Mouse (Mus musculus) ES-Bruce4 (cell line): ENCODE data around the gene Dagla. TPM values are rescaled to one million over a fixed set of nuclear protein-coding genes. Genes with fewer than 3 reads are reported as not detected.
A peak's percentile ranks its signal among the peaks of the same experiment; 100 is the strongest.

ENCODE experiments used
- H3K27ac ChIP-seq: 2 replicates; pipeline ENCODE4 v1.5.1; 2012; ENCODE audit warnings: low read length, inconsistent platforms; ENCODE audit not compliant: insufficient read depth
- H3K27me3 ChIP-seq: 2 replicates; pipeline ENCODE4 v1.6.1; 2012; ENCODE audit warnings: mild to moderate bottlenecking, low read length, inconsistent platforms; ENCODE audit not compliant: control insufficient read depth, poor library complexity, insufficient read depth, severe bottlenecking
- H3K36me3 ChIP-seq: 2 replicates; pipeline ENCODE4 v1.6.1; 2012; ENCODE audit warnings: inconsistent platforms, mild to moderate bottlenecking, low read length, moderate library complexity; ENCODE audit not compliant: control insufficient read depth, poor library complexity, insufficient read depth, severe bottlenecking
- H3K4me1 ChIP-seq: one replicate; pipeline ENCODE4 v1.8.1; 2011; ENCODE audit warnings: low read length; ENCODE audit not compliant: control insufficient read depth, insufficient read depth
- H3K4me3 ChIP-seq: 2 replicates; pipeline ENCODE4 v1.5.1; 2011; ENCODE audit warnings: low read depth, mild to moderate bottlenecking, low read length
- H3K9ac ChIP-seq: 2 replicates; pipeline ENCODE4 v1.6.1; 2012; ENCODE audit warnings: low read depth, mild to moderate bottlenecking, inconsistent platforms; ENCODE audit not compliant: poor library complexity, severe bottlenecking
- H3K9me3 ChIP-seq: replicated peaks from 2 replicates; pipeline ENCODE4 v1.6.1; 2012; ENCODE audit warnings: mild to moderate bottlenecking, low read length, inconsistent platforms; ENCODE audit not compliant: control insufficient read depth, poor library complexity, insufficient read depth, severe bottlenecking
- CTCF ChIP-seq: IDR thresholded peaks from one replicate; pipeline ENCODE4 v1.8.1; 2011; ENCODE audit warnings: low read depth, low read length
- EP300 ChIP-seq: IDR thresholded peaks from 2 replicates; pipeline ENCODE4 v1.6.1; 2011; ENCODE audit warnings: low read depth, low read length; ENCODE audit not compliant: insufficient read depth
- POLR2A ChIP-seq: IDR thresholded peaks from one replicate; pipeline ENCODE4 v1.8.1; 2011; ENCODE audit warnings: low read length; ENCODE audit not compliant: insufficient read depth
- polyA plus RNA-seq: library from polyadenylated mRNA; stranded (reverse); fragments of >200 nt; gene quantifications from 2 replicates; pipeline ENCODE4 v1.2.4, GENCODE M21; 2011; ENCODE audit warnings: low read depth; ENCODE audit not compliant: missing spikeins, insufficient read depth, insufficient read length

Dagla gene
- polyA plus RNA-seq, 1 experiment, result 1.2 TPM

DNA sequence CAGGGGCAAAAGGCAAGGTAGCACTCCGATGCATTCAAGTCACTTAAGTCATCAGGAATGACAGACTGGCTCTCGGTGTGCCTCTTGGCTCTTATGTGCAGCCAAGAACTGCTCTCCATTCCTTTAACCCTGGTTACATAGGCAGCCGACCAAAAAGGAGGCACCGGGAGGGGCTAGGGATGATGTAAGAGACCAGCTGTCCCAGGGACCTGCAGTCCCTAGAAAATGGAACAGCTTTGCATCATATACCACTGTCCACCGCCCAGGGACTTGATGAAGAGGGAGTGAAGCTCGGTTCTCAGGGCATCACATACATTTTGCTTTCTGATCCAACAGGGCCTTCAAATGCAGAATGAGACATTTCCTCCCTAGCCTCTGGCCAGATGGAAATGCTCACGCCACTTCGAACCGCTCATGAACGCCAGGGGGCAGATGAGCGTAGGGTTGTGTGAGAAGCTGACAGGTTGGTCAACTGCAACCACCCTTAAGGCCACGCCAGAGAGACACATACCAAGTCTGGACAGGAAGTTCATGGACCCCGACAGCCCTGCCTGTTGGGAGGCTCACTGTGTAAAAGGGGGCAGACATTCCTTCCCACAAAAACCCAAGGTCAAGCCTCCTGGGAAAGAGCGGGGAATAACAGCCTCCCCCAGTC is 38.4 kb downstream of the Dagla start:
- TF ChIP-seq EP300 (peak; percentile 92), POLR2A (no peak), CTCF (peak; percentile 67)
- H3K9ac ChIP-seq, result 0 out of 2 replicates have a peak overlapping the region, but pooled peaks have one; percentile 17
- no peaks in the 10 kb centered on the region for H3K9me3 ChIP-seq
- no peak overlapping the region for H3K4me3 ChIP-seq
- peak overlapping the region; percentile 90 for H3K27ac ChIP-seq
- peaks cover 9% of the 10 kb centered on the region for H3K4me1 ChIP-seq
- H3K36me3 ChIP-seq, result no peaks in the 10 kb centered on the region
- H3K27me3 ChIP-seq, result no peaks in the 10 kb centered on the region

- Histone ChIP-seq H3K4me3 (no peak overlapping the region), H3K27ac (no peak overlapping the region), H3K4me1 (peaks cover 9% of the 10 kb centered on the region), H3K27me3 (no peaks in the 10 kb centered on the region), H3K9me3 (no peaks in the 10 kb centered on the region), H3K36me3 (no peaks in the 10 kb centered on the region), H3K9ac (no peak overlapping the region)
- TF ChIP-seq EP300 (no peak), CTCF (no peak), POLR2A (no peak)
Observed at GRCm38 (mm10) chr19:10261369-10261768, 43.3 kb downstream of the Dagla start.

- H3K27me3 ChIP-seq, result no peaks in the 10 kb centered on the region
- TF ChIP-seq EP300 (no peak), CTCF (peak; percentile 93)
Observed at GRCm38 (mm10) chr19:10258279-10259011, 46.2 kb downstream of the Dagla start.

GRCm38 (mm10) chr19:10248128-10248527 is 56.5 kb downstream of the Dagla start:
- Histone ChIP-seq H3K27ac (no peak overlapping the region), H3K9me3 (no peaks in the 10 kb centered on the region), H3K9ac (no peak overlapping the region), H3K27me3 (no peaks in the 10 kb centered on the region), H3K36me3 (no peaks in the 10 kb centered on the region), H3K4me3 (no peak overlapping the region), H3K4me1 (no peaks in the 10 kb centered on the region)
- TF ChIP-seq POLR2A (no peak), CTCF (no peak), EP300 (no peak)

More at GRCm38 (mm10) chr19:10258279-10259011, 46.2 kb downstream of the Dagla start:
- Histone ChIP-seq H3K9me3 (no peaks in the 10 kb centered on the region), H3K36me3 (no peaks in the 10 kb centered on the region), H3K4me3 (no peak overlapping the region), H3K4me1 (no peaks in the 10 kb centered on the region), H3K9ac (no peak overlapping the region), H3K27ac (no peak overlapping the region)

GRCm38 (mm10) chr19:10247165-10247564 is 57.5 kb downstream of the Dagla start:
- Histone ChIP-seq H3K9me3 (no peaks in the 10 kb centered on the region), H3K9ac (no peak overlapping the region), H3K36me3 (no peaks in the 10 kb centered on the region), H3K27me3 (no peaks in the 10 kb centered on the region), H3K4me1 (peaks cover 2% of the 10 kb centered on the region), H3K27ac (no peak overlapping the region), H3K4me3 (no peak overlapping the region)
- TF ChIP-seq POLR2A (no peak), EP300 (no peak), CTCF (no peak)

GRCm38 (mm10) chr19:10244183-10244582 is 60.5 kb downstream of the Dagla start:
- H3K9me3 ChIP-seq, result no peaks in the 10 kb centered on the region
- H3K4me1 ChIP-seq, result peaks cover 2% of the 10 kb centered on the region
- no peak overlapping the region for H3K4me3 ChIP-seq
- TF ChIP-seq CTCF (peak; percentile 87), POLR2A (no peak)
- H3K27ac ChIP-seq, result no peak overlapping the region
- H3K27me3 ChIP-seq, result no peaks in the 10 kb centered on the region
- H3K9ac ChIP-seq, result no peak overlapping the region
- no peaks in the 10 kb centered on the region for H3K36me3 ChIP-seq
